Mouse (Mus musculus): ENCODE results near the gene Gns. TPM values are rescaled to one million over a fixed set of nuclear protein-coding genes. Genes with fewer than 3 reads are reported as not detected.

The Gns gene
- polyA plus RNA-seq, 1 experiment from 2014 or later, result 31.6 TPM

DNA sequence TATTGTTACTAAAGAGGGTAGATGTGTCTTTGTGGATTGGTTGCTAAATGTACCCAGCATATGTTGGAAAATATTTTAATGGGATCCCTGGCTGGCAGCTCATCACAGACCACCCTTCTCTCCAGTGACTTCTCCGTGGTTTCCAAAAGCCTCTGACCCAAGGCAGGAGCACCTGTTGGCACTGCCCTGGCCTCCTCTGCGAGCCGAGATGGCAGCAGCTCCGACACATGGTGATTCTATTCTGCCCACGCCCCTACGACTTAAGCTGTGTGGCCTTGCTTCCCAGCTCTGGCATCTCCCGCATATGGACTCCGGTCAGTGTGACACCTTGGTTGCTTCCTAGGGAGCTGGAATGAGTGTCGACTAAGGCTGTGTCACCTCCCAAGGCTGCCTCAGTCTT is 38.2 kb downstream of the Gns start:
- no peak for ATAC-seq (replicated peaks; ENCODE audit: low FRiP score)
- Histone ChIP-seq H3K27ac (ENCODE audit: low read depth, low read length) (no peak overlapping the region), H3K9me3 (ENCODE audit: control insufficient read depth, low read length) (no peaks in the 10 kb centered on the region), H3K4me1 (replicated peaks; ENCODE audit: control insufficient read depth, insufficient read depth, low read length) (no peaks in the 10 kb centered on the region), H3K4me3 (ENCODE audit: low read depth, low read length) (no peak overlapping the region), H3K27me3 (replicated peaks; ENCODE audit: control insufficient read depth, insufficient read depth, low read length) (no peaks in the 10 kb centered on the region), H3K4me2 (no peak overlapping the region), H3K9ac (ENCODE audit: low read depth, low read length) (no peak overlapping the region), H3K36me3 (ENCODE audit: control insufficient read depth, insufficient read depth, low read length) (0 out of 2 replicates have a peak, but pooled peaks cover 2% of the 10 kb centered on the region)
- no peak for DNase-seq (ENCODE audit: low spot score)
- WGBS, result 71% methylated on average over 9 of the region's 9 CpGs

GRCm38 (mm10) chr10:121403946-121404345 is 39.1 kb downstream of the Gns start:
- Histone ChIP-seq H3K36me3 (ENCODE audit: control insufficient read depth, insufficient read depth, low read length) (0 out of 2 replicates have a peak, but pooled peaks cover 2% of the 10 kb centered on the region), H3K27ac (ENCODE audit: low read depth, low read length) (no peak overlapping the region), H3K4me1 (replicated peaks; ENCODE audit: control insufficient read depth, insufficient read depth, low read length) (no peaks in the 10 kb centered on the region), H3K27me3 (replicated peaks; ENCODE audit: control insufficient read depth, insufficient read depth, low read length) (no peaks in the 10 kb centered on the region), H3K4me3 (ENCODE audit: low read depth, low read length) (no peak overlapping the region), H3K9me3 (ENCODE audit: control insufficient read depth, low read length) (no peaks in the 10 kb centered on the region), H3K9ac (ENCODE audit: low read depth, low read length) (no peak overlapping the region), H3K4me2 (no peak overlapping the region)
- WGBS, result 66% methylated on average over 6 of the region's 9 CpGs
- DNase-seq (ENCODE audit: low spot score), result no peak
- ATAC-seq (replicated peaks; ENCODE audit: low FRiP score), result no peak

- Histone ChIP-seq H3K27me3 (replicated peaks; ENCODE audit: control insufficient read depth, insufficient read depth, low read length) (no peaks in the 10 kb centered on the region), H3K4me2 (no peak overlapping the region), H3K4me3 (ENCODE audit: low read depth, low read length) (no peak overlapping the region), H3K27ac (ENCODE audit: low read depth, low read length) (no peak overlapping the region), H3K9ac (ENCODE audit: low read depth, low read length) (no peak overlapping the region), H3K36me3 (ENCODE audit: control insufficient read depth, insufficient read depth, low read length) (peaks cover 8% of the 10 kb centered on the region), H3K4me1 (replicated peaks; ENCODE audit: control insufficient read depth, insufficient read depth, low read length) (peaks cover 3% of the 10 kb centered on the region), H3K9me3 (ENCODE audit: control insufficient read depth, low read length) (no peaks in the 10 kb centered on the region)
- DNase-seq (ENCODE audit: low spot score), result no peak
- WGBS, result 71% methylated on average over 7 of the region's 7 CpGs
- no peak for ATAC-seq (replicated peaks; ENCODE audit: low FRiP score)
Measured at GRCm38 (mm10) chr10:121409717-121410116, 44.8 kb downstream of the Gns start.

GRCm38 (mm10) chr10:121411721-121412455 is 47.0 kb downstream of the Gns start:
- ATAC-seq (replicated peaks; ENCODE audit: low FRiP score), result no peak
- 74% methylated on average over 11 of the region's 11 CpGs for WGBS
- peaks cover 12% of the 10 kb centered on the region for H3K36me3 ChIP-seq (ENCODE audit: control insufficient read depth, insufficient read depth, low read length)

DNA sequence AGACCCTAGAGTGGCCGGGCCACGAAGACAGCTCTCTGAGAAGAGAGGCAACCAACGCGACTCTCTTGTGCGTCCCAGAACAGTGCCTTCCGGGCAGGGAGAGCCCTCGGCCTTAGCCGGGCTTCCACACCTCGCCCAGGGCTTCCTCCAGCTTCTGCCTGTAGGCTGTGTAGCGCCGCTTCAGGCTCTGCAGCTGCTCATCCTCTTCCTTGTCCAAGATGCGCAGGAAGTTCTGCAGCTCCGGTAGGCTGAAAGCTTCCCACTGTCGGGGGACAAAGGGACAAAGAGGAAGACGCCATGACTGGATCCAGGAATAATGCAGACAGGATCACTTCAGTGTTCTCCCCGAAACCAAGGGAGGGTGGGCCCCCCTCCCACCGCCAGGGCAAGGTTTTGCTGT is 47.9 kb downstream of the Gns start:
- H3K36me3 ChIP-seq (ENCODE audit: control insufficient read depth, insufficient read depth, low read length), result peaks cover 12% of the 10 kb centered on the region
- DNase-seq (ENCODE audit: low spot score), result no peak

More at GRCm38 (mm10) chr10:121411721-121412455, 47.0 kb downstream of the Gns start:
- no peak for DNase-seq (ENCODE audit: low spot score)
- Histone ChIP-seq H3K4me2 (no peak overlapping the region), H3K9me3 (ENCODE audit: control insufficient read depth, low read length) (no peaks in the 10 kb centered on the region), H3K27me3 (replicated peaks; ENCODE audit: control insufficient read depth, insufficient read depth, low read length) (no peaks in the 10 kb centered on the region), H3K4me1 (replicated peaks; ENCODE audit: control insufficient read depth, insufficient read depth, low read length) (peaks cover 3% of the 10 kb centered on the region), H3K27ac (ENCODE audit: low read depth, low read length) (no peak overlapping the region), H3K9ac (ENCODE audit: low read depth, low read length) (no peak overlapping the region), H3K4me3 (ENCODE audit: low read depth, low read length) (no peak overlapping the region)

DNA sequence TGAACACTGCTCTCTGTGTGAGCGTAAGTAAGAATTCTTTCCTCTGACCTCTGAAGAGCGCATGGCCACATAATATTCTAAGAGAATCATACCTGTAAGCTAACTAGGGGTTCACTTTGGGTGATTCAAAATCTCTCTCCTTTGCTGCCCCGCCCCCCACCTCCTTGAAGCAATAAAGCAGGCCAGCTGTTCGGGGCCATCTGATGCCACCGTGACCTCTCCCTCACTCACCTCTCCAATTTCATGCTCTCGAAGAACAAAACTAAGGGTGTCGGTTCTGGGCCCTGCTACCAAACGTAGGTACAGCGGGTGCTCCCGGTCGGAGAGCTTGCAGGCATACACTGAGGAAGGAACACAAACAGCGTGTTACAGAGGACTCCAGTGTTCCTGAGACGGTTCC is 49.2 kb downstream of the Gns start:
- H3K4me2 ChIP-seq, result no peak overlapping the region
- DNase-seq (ENCODE audit: low spot score) (no peak), ATAC-seq (replicated peaks; ENCODE audit: low FRiP score) (no peak)
- H3K27me3 ChIP-seq (replicated peaks; ENCODE audit: control insufficient read depth, insufficient read depth, low read length), result no peaks in the 10 kb centered on the region
- WGBS, result 91% methylated on average over 13 of the region's 13 CpGs
- H3K27ac ChIP-seq (ENCODE audit: low read depth, low read length), result no peak overlapping the region
- H3K9me3 ChIP-seq (ENCODE audit: control insufficient read depth, low read length), result no peaks in the 10 kb centered on the region
- H3K4me1 ChIP-seq (replicated peaks; ENCODE audit: control insufficient read depth, insufficient read depth, low read length), result peaks cover 7% of the 10 kb centered on the region
- H3K9ac ChIP-seq (ENCODE audit: low read depth, low read length), result no peak overlapping the region
- no peak overlapping the region for H3K4me3 ChIP-seq (ENCODE audit: low read depth, low read length)
- peaks cover 12% of the 10 kb centered on the region for H3K36me3 ChIP-seq (ENCODE audit: control insufficient read depth, insufficient read depth, low read length)

More for the DNA sequence above, 47.9 kb downstream of the Gns start:
- Histone ChIP-seq H3K27me3 (replicated peaks; ENCODE audit: control insufficient read depth, insufficient read depth, low read length) (no peaks in the 10 kb centered on the region), H3K4me1 (replicated peaks; ENCODE audit: control insufficient read depth, insufficient read depth, low read length) (peaks cover 3% of the 10 kb centered on the region), H3K9ac (ENCODE audit: low read depth, low read length) (no peak overlapping the region), H3K4me2 (no peak overlapping the region), H3K9me3 (ENCODE audit: control insufficient read depth, low read length) (no peaks in the 10 kb centered on the region), H3K27ac (ENCODE audit: low read depth, low read length) (no peak overlapping the region), H3K4me3 (ENCODE audit: low read depth, low read length) (no peak overlapping the region)
- no peak for ATAC-seq (replicated peaks; ENCODE audit: low FRiP score)
- 83% methylated on average over 17 of the region's 17 CpGs for WGBS

DNA sequence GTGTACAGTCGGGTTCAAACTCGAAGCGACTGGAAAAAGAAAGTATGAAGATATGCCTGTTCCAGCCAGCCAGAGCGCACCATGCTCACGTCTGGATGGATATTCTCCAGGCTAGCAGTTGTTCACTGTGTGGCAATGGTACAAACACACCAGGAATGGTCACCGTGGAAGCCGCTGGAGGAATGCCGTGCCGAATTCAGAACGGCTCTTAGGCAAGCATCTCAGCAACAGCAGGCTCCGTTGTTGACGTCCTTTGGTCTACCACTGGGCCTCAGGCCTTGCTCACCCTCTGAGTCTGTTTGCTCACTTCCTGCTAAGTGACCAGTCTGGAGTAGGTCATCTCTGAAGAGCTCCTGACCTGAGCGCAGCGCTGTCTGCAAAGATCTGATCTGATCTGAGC is 53.9 kb downstream of the Gns start:
- no peak overlapping the region for H3K9ac ChIP-seq (ENCODE audit: low read depth, low read length)
- ATAC-seq (replicated peaks; ENCODE audit: low FRiP score) (no peak), DNase-seq (ENCODE audit: low spot score) (no peak)
- 75% methylated on average over 14 of the region's 14 CpGs for WGBS
- peaks cover 22% of the 10 kb centered on the region for H3K4me1 ChIP-seq (replicated peaks; ENCODE audit: control insufficient read depth, insufficient read depth, low read length)
- no peak overlapping the region for H3K4me3 ChIP-seq (ENCODE audit: low read depth, low read length)
- H3K27me3 ChIP-seq (replicated peaks; ENCODE audit: control insufficient read depth, insufficient read depth, low read length), result no peaks in the 10 kb centered on the region
- peaks cover 3% of the 10 kb centered on the region for H3K36me3 ChIP-seq (ENCODE audit: control insufficient read depth, insufficient read depth, low read length)
- no peak overlapping the region for H3K27ac ChIP-seq (ENCODE audit: low read depth, low read length)
- no peaks in the 10 kb centered on the region for H3K9me3 ChIP-seq (ENCODE audit: control insufficient read depth, low read length)
- H3K4me2 ChIP-seq, result no peak overlapping the region

GRCm38 (mm10) chr10:121419640-121420470 is 55.0 kb downstream of the Gns start:
- Histone ChIP-seq H3K27ac (ENCODE audit: low read depth, low read length) (no peak overlapping the region), H3K27me3 (replicated peaks; ENCODE audit: control insufficient read depth, insufficient read depth, low read length) (no peaks in the 10 kb centered on the region), H3K9me3 (ENCODE audit: control insufficient read depth, low read length) (no peaks in the 10 kb centered on the region), H3K4me3 (ENCODE audit: low read depth, low read length) (no peak overlapping the region), H3K4me2 (no peak overlapping the region), H3K36me3 (ENCODE audit: control insufficient read depth, insufficient read depth, low read length) (peaks cover 3% of the 10 kb centered on the region), H3K4me1 (replicated peaks; ENCODE audit: control insufficient read depth, insufficient read depth, low read length) (peaks cover 22% of the 10 kb centered on the region), H3K9ac (ENCODE audit: low read depth, low read length) (no peak overlapping the region)
- DNase-seq (ENCODE audit: low spot score) (no peak), ATAC-seq (replicated peaks; ENCODE audit: low FRiP score) (peak; percentile 67)
- WGBS, result 58% methylated on average over 22 of the region's 22 CpGs
